Mouse (Mus musculus): ENCODE results near the gene Atp2a3. TPM values are rescaled to one million over a fixed set of nuclear protein-coding genes. Genes with fewer than 3 reads are reported as not detected.

The Atp2a3 gene
- polyA plus RNA-seq, 2 experiments: 2.3 to 2.6 TPM

DNA sequence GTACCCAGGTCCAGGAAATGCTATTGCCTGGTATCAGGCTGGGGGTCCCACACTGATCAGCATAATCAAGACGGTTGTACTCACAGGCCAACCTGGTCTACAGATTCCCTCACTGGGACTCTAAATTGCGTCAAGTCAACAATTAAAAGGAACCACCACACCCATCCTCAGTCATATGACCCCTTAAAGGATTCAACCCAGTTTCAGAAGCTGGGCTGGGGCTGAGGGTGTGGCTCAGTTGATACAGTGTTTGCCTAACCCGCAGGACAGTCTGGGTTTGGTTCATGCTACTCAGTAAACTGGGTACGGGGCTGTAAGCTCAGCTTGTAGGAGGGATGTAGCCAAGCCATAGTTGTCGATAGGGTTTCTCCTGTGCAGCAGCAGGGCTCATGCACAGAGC lies 25.8 kb downstream of the Atp2a3 start:
- DNase-seq (ENCODE audit: low spot score) (no peak), ATAC-seq (ENCODE audit: low FRiP score, low read depth) (no peak)
- TF ChIP-seq POLR2A (IDR thresholded peaks at IDR 0.05; ENCODE audit: borderline replicate concordance, extremely low read depth, insufficient read depth, insufficient read length): no peak
- Histone ChIP-seq H3K36me3 (ENCODE audit: control insufficient read depth, insufficient read depth, low read length) (no peaks in the 10 kb centered on the region), H3K9ac (ENCODE audit: low read depth, low read length, severe bottlenecking) (no peak overlapping the region), H3K4me1 (ENCODE audit: control insufficient read depth, insufficient read depth, low read length) (peaks cover 4% of the 10 kb centered on the region; the same call in 1 of the 2 replicates), H3K9me3 (ENCODE audit: control insufficient read depth, low read length) (no peaks in the 10 kb centered on the region), H3K27me3 (ENCODE audit: control insufficient read depth, insufficient read depth, low read length) (no peaks in the 10 kb centered on the region), H3K4me3 (replicated peaks; ENCODE audit: low read length) (no peak overlapping the region), H3K4me2 (replicated peaks; ENCODE audit: low read depth, low read length, severe bottlenecking) (no peak overlapping the region), H3K27ac (replicated peaks; ENCODE audit: low read depth, low read length) (no peak overlapping the region)
- WGBS: 78% methylated on average over 5 of the region's 5 CpGs

DNA sequence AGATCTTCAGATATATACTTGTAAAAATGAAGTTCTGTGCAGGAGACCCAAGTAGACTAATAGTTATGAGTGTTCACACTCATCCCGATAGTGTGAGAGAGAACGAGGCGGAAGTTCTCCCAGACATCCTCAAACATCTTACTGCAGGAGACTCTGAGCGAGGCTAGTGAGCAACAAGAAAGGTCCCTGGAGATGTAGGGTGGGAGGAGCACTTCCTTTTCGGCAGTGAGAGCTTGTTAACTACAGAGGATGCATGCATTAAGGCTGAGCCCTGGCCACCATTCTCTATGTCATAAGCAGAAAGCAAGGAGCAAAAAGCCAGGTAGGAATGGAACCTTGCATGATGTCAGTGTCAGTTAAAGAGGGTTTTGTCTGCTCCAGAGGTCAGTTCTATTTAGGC lies 26.3 kb downstream of the Atp2a3 start:
- TF ChIP-seq POLR2A (IDR thresholded peaks at IDR 0.05; ENCODE audit: borderline replicate concordance, extremely low read depth, insufficient read depth, insufficient read length): no peak
- Histone ChIP-seq H3K4me1 (ENCODE audit: control insufficient read depth, insufficient read depth, low read length) (peaks cover 4% of the 10 kb centered on the region; the same call in 1 of the 2 replicates), H3K9me3 (ENCODE audit: control insufficient read depth, low read length) (no peaks in the 10 kb centered on the region), H3K36me3 (ENCODE audit: control insufficient read depth, insufficient read depth, low read length) (no peaks in the 10 kb centered on the region), H3K4me3 (replicated peaks; ENCODE audit: low read length) (no peak overlapping the region), H3K27me3 (ENCODE audit: control insufficient read depth, insufficient read depth, low read length) (no peaks in the 10 kb centered on the region), H3K9ac (ENCODE audit: low read depth, low read length, severe bottlenecking) (no peak overlapping the region), H3K4me2 (replicated peaks; ENCODE audit: low read depth, low read length, severe bottlenecking) (no peak overlapping the region), H3K27ac (replicated peaks; ENCODE audit: low read depth, low read length) (no peak overlapping the region)
- whole genome bisulfite sequencing: 61% methylated on average over 5 of the region's 5 CpGs
- DNase-seq (ENCODE audit: low spot score) (no peak), ATAC-seq (ENCODE audit: low FRiP score, low read depth) (no peak)

DNA sequence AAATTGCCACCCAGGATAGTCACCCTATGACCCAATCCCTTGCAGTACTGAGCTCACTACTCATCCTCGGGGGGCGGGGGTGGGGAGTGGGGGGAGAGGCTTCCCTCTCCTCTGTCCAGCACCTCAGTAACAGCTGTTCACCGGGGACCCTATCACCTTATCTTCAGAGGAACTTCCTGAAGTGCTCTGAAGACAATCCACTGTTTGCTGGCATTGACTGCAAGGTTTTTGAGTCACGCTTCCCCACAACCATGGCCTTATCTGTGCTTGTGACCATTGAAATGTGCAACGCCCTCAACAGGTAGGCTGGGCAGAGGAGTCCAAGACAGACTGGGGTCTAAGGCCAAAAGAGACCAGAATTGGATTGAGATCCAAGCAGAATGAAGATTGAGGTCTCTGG lies 26.8 kb downstream of the Atp2a3 start:
- no peak for TF ChIP-seq POLR2A (IDR thresholded peaks at IDR 0.05; ENCODE audit: borderline replicate concordance, extremely low read depth, insufficient read depth, insufficient read length)
- ATAC-seq (ENCODE audit: low FRiP score, low read depth) (no peak), DNase-seq (ENCODE audit: low spot score) (no peak)
- Histone ChIP-seq H3K27me3 (ENCODE audit: control insufficient read depth, insufficient read depth, low read length) (no peaks in the 10 kb centered on the region), H3K4me2 (replicated peaks; ENCODE audit: low read depth, low read length, severe bottlenecking) (no peak overlapping the region), H3K9ac (ENCODE audit: low read depth, low read length, severe bottlenecking) (no peak overlapping the region), H3K27ac (replicated peaks; ENCODE audit: low read depth, low read length) (no peak overlapping the region), H3K9me3 (ENCODE audit: control insufficient read depth, low read length) (no peaks in the 10 kb centered on the region), H3K4me3 (replicated peaks; ENCODE audit: low read length) (no peak overlapping the region), H3K4me1 (ENCODE audit: control insufficient read depth, insufficient read depth, low read length) (peaks cover 4% of the 10 kb centered on the region; the same call in 1 of the 2 replicates), H3K36me3 (ENCODE audit: control insufficient read depth, insufficient read depth, low read length) (no peaks in the 10 kb centered on the region)
- 82% methylated on average over 5 of the region's 5 CpGs for WGBS

DNA sequence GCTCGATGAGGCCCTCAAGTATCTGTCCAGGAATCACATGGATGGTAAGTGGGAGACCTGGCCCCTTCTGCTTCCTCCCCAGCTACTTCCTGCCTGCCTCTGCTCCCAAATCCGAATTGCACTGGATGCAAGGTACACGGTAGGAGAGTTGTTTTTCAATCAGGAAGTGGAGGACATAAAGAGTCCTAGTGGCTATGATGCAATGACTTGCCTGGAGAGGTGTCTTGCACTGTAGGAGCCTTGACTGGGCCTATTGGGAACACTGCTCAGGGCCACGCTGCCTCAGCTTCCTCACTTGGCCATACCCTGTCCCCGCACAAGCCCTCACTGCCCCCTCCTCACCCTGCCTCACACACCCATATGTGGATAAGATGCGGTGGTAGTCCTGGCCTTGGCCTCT lies 28.1 kb downstream of the Atp2a3 start:
- Histone ChIP-seq H3K4me1 (ENCODE audit: control insufficient read depth, insufficient read depth, low read length) (peaks cover 4% of the 10 kb centered on the region; the same call in 1 of the 2 replicates), H3K4me2 (replicated peaks; ENCODE audit: low read depth, low read length, severe bottlenecking) (no peak overlapping the region), H3K9ac (ENCODE audit: low read depth, low read length, severe bottlenecking) (no peak overlapping the region), H3K36me3 (ENCODE audit: control insufficient read depth, insufficient read depth, low read length) (no peaks in the 10 kb centered on the region), H3K9me3 (ENCODE audit: control insufficient read depth, low read length) (no peaks in the 10 kb centered on the region), H3K27ac (replicated peaks; ENCODE audit: low read depth, low read length) (no peak overlapping the region), H3K4me3 (replicated peaks; ENCODE audit: low read length) (no peak overlapping the region), H3K27me3 (ENCODE audit: control insufficient read depth, insufficient read depth, low read length) (no peaks in the 10 kb centered on the region)
- DNase-seq (ENCODE audit: low spot score) (no peak), ATAC-seq (ENCODE audit: low FRiP score, low read depth) (no peak)
- TF ChIP-seq POLR2A (IDR thresholded peaks at IDR 0.05; ENCODE audit: borderline replicate concordance, extremely low read depth, insufficient read depth, insufficient read length): no peak
- WGBS: 74% methylated on average over 6 of the region's 6 CpGs

DNA sequence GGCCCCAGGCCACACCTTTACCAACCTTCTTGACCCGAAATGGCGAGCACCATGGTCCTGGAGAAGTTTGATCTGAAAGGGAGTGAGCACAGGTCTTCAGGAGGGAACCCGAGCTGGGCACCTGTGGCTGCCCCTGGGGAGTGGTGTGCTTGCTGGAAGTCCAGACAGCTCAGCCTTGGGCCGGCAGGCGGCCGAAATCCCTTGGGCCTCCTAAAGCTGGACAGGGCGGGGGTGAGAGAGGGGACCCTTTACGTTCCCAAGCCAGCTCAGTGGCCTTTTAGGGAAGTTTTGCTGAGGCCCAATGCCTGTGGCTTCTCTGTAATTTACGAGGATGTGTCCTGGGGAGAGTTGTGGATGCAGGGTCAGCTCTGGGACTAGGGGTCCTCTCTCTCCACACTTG lies 29.7 kb downstream of the Atp2a3 start:
- Histone ChIP-seq H3K4me1 (ENCODE audit: control insufficient read depth, insufficient read depth, low read length) (peaks cover 4% of the 10 kb centered on the region; the same call in 1 of the 2 replicates), H3K9ac (ENCODE audit: low read depth, low read length, severe bottlenecking) (no peak overlapping the region), H3K4me3 (replicated peaks; ENCODE audit: low read length) (no peak overlapping the region), H3K27me3 (ENCODE audit: control insufficient read depth, insufficient read depth, low read length) (no peaks in the 10 kb centered on the region), H3K4me2 (replicated peaks; ENCODE audit: low read depth, low read length, severe bottlenecking) (no peak overlapping the region), H3K27ac (replicated peaks; ENCODE audit: low read depth, low read length) (no peak overlapping the region), H3K9me3 (ENCODE audit: control insufficient read depth, low read length) (no peaks in the 10 kb centered on the region), H3K36me3 (ENCODE audit: control insufficient read depth, insufficient read depth, low read length) (no peaks in the 10 kb centered on the region)
- DNase-seq (ENCODE audit: low spot score) (no peak), ATAC-seq (ENCODE audit: low FRiP score, low read depth) (no peak)
- 65% methylated on average over 9 of the region's 9 CpGs for WGBS
- TF ChIP-seq POLR2A (IDR thresholded peaks at IDR 0.05; ENCODE audit: borderline replicate concordance, extremely low read depth, insufficient read depth, insufficient read length): no peak

DNA sequence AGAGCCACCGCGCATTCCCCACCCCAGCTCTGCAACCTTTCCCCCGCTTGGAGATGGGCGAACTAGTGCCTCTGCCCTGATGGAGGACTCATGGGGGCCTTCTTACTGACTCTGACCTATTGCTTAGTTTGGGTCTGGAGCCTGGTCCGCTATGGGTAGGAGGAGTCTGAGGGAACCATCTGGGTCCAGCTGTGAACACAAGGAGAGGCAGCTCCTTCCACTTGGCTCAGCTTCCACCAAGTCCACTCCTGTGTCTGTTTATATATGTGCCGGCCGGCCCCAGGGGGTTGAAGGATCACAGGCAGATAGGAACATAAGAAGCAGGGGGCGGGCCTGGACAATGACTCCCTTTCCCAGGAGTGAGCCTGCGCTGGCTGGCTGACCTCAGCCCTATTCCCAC lies 31.0 kb downstream of the Atp2a3 start:
- no peaks in the 10 kb centered on the region for H3K36me3 ChIP-seq (ENCODE audit: control insufficient read depth, insufficient read depth, low read length)
- H3K4me2 ChIP-seq (replicated peaks; ENCODE audit: low read depth, low read length, severe bottlenecking): no peak overlapping the region
- 58% methylated on average over 9 of the region's 9 CpGs for WGBS
- no peak for TF ChIP-seq POLR2A (IDR thresholded peaks at IDR 0.05; ENCODE audit: borderline replicate concordance, extremely low read depth, insufficient read depth, insufficient read length)
- H3K27ac ChIP-seq (replicated peaks; ENCODE audit: low read depth, low read length): no peak overlapping the region
- H3K27me3 ChIP-seq (ENCODE audit: control insufficient read depth, insufficient read depth, low read length): no peaks in the 10 kb centered on the region
- no peaks in the 10 kb centered on the region for H3K9me3 ChIP-seq (ENCODE audit: control insufficient read depth, low read length)
- no peak overlapping the region for H3K4me3 ChIP-seq (replicated peaks; ENCODE audit: low read length)
- DNase-seq (ENCODE audit: low spot score) (no peak), ATAC-seq (ENCODE audit: low FRiP score, low read depth) (no peak)
- peaks cover 4% of the 10 kb centered on the region; the same call in 1 of the 2 replicates for H3K4me1 ChIP-seq (ENCODE audit: control insufficient read depth, insufficient read depth, low read length)
- H3K9ac ChIP-seq (ENCODE audit: low read depth, low read length, severe bottlenecking): no peak overlapping the region
